Mouse (Mus musculus) embryo, embryonic 10 days (tissue): ENCODE measurements at regions not wholly inside any gene's neighbourhood (a gene's known extent, or its start where the extent isn't known, plus 50 kb on each side); places are given as distances from the start of the nearest gene placed in this dataset.

Experiments used
- DNase-seq: peaks from one replicate; pipeline ENCODE4 v3.0.0-alpha.2; 2015; ENCODE audit warnings: low spot score

GRCm38 (mm10) chr16:29147766-29148165, 61.7 kb upstream of the Hrasls start:
- no peak for DNase-seq

GRCm38 (mm10) chr16:29119217-29119616, 90.3 kb upstream of the Hrasls start:
- no peak for DNase-seq

- DNase-seq, result no peak
Observed at GRCm38 (mm10) chr16:29096791-29097190, 112.7 kb upstream of the Hrasls start.

- DNase-seq, result no peak
Observed at GRCm38 (mm10) chr16:29065961-29066360, 136.5 kb upstream of the Mb21d2 start.

GRCm38 (mm10) chr16:29065097-29065785, 135.8 kb upstream of the Mb21d2 start:
- no peak for DNase-seq

- DNase-seq, result no peak
Observed at GRCm38 (mm10) chr16:29063377-29063776, 133.9 kb upstream of the Mb21d2 start.

- DNase-seq, result no peak
Observed at GRCm38 (mm10) chr16:29057076-29057475, 127.6 kb upstream of the Mb21d2 start.

- DNase-seq, result peak; percentile 12
Observed at GRCm38 (mm10) chr16:29054423-29054822, 125.0 kb upstream of the Mb21d2 start.

GRCm38 (mm10) chr16:29046453-29046993, 117.0 kb upstream of the Mb21d2 start:
- no peak for DNase-seq

- no peak for DNase-seq
Observed at GRCm38 (mm10) chr16:29035523-29035922, 106.0 kb upstream of the Mb21d2 start.

- DNase-seq, result peak; percentile 25
Observed at GRCm38 (mm10) chr16:29034053-29034794, 104.8 kb upstream of the Mb21d2 start.

- no peak for DNase-seq
Observed at GRCm38 (mm10) chr16:29033357-29033756, 103.9 kb upstream of the Mb21d2 start.

- no peak for DNase-seq
Observed at GRCm38 (mm10) chr16:29027856-29028255, 98.4 kb upstream of the Mb21d2 start.

- no peak for DNase-seq
Observed at GRCm38 (mm10) chr16:29001249-29001648, 71.8 kb upstream of the Mb21d2 start.

- no peak for DNase-seq
Observed at GRCm38 (mm10) chr16:28999641-29000040, 70.2 kb upstream of the Mb21d2 start.

- no peak for DNase-seq
Observed at GRCm38 (mm10) chr16:28996629-28997028, 67.2 kb upstream of the Mb21d2 start.

- no peak for DNase-seq
Observed at GRCm38 (mm10) chr16:28990666-28991065, 61.2 kb upstream of the Mb21d2 start.

- no peak for DNase-seq
Observed at GRCm38 (mm10) chr16:28984931-28985330, 55.5 kb upstream of the Mb21d2 start.

GRCm38 (mm10) chr16:28982901-28983300, 53.4 kb upstream of the Mb21d2 start:
- peak; percentile 16 for DNase-seq
